Mouse (Mus musculus) testis, postnatal 14 days (tissue): ENCODE measurements around the gene Rpl26.

Source experiments
- DNase-seq: peaks from one replicate; pipeline ENCODE4 v3.0.0; 2021; ENCODE audit warnings: low spot score

The Rpl26 gene

DNA sequence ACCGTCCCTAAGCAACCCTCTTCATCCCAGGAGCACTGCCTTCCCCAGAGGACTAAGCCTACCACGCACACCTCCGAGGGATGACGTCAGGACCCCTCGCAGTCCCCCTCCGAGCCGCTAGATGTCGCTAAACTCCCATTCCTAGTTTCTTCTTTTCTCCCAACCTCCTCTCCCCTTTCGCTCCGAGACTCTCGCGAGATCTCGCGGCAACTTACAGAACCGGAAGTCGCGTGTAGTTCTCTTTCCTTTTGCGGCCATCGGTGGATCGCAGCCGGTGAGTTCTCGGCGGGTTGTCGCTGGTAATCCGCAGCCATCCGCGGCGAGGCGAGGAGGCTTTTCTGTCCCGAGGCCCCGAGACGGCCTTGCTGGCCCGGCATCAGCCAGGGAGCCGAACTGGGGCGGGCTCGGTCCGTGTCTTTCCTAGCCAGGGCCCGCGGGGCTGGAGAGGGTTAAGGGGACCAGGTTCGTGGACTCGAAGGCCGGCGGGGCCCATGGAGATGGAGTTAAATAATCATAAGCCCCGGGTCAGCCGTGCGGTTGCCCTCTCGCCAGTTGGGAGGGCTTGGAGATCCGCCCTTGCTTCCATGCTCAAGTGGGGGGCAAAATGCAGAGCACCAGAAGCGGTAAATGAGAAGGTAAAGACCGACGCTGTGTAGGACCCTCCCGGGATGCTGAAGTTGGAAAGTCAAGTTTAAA lies at the start of gene Rpl26:
Gene Rpl26, plus strand, starts transcription at position 233 of the 696 bp plus-strand sequence.
- peak; percentile 98 for DNase-seq

DNA sequence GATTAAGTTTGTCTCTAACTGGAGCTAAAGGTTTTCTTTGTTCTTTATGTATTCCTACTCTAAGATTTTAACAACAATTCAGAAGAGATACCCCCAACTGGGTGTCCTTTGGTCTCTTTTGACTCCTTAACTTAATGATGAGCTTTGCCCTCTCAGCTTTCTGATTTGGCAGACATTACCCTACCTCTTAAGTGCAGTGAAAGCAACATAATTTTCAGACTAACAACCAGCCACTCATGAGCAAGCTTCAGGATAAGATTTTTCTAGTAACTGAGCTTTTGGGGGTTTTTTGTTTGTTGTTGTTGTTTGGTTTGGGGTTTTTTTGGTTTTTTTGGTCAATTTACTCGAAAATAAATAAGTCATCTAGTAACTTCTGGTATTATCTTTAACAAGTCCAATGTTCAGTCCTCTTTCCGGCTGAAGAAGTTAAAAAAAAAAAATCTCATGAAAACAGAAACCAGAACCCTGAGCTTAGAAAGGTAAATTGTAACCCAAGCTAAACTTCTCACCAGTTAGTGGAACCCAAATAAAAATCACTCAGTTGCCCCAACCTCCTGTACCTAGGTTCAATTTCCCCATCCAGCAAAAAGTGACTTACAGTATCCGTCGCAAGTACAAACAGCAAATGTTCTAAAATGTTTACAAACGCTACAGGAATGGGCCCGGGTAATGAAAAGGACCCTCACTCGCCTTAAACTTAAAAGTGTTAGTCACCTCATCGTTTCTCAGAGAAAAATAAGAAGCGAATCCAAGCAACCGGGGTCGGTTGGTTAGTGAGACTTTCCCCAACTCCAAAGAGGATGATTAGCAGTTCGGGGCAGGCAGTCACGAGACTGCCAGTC lies 49.5 kb upstream of the Rpl26 start:
- no peak for DNase-seq

DNA sequence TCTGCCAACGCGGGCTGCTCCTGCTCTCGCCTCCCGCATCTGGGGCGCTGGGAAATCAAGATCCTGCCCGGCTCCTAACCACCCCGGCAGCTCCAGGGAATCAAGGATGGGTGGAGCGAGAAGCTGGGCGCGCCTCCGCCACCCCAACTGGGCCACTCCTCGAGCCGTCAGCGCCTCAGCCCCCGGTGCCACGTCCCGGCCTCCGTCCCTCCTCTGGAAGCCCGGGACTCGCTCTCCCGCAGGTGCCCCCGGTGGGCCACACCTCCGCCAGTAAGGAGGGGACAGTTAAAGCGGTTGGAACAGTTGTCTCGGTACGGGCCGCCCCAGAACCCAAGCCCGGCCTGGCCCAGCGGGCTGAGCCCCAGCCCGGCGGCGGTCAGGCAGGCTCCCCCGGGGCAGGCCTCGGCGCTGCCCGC lies 48.9 kb upstream of the Rpl26 start:
- peak; percentile 83 for DNase-seq

DNA sequence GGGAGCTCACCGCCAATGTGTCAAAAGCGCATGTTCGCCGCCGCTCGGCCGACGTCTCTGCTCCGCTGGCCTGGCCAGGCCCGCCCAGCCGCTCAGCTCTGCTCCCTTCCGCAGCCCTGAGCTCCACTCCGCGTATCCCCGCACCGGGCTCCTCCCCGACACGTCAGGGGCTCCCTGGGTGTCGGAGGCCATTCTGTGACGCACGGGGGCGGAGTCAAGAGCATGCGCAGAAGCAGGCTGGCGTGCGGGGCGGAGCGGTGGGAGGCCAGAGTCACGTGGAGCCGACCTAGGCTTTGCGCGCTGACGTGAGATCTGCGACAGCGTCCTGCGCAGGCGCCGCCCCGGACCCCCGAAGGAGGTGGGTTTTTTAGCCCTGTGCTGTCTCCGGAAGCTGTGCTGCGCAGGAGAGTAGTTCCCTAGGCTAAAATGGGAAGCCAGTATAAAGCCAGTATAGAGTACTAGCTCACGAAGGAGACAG lies 48.4 kb upstream of the Rpl26 start:
- peak; percentile 100 for DNase-seq

DNA sequence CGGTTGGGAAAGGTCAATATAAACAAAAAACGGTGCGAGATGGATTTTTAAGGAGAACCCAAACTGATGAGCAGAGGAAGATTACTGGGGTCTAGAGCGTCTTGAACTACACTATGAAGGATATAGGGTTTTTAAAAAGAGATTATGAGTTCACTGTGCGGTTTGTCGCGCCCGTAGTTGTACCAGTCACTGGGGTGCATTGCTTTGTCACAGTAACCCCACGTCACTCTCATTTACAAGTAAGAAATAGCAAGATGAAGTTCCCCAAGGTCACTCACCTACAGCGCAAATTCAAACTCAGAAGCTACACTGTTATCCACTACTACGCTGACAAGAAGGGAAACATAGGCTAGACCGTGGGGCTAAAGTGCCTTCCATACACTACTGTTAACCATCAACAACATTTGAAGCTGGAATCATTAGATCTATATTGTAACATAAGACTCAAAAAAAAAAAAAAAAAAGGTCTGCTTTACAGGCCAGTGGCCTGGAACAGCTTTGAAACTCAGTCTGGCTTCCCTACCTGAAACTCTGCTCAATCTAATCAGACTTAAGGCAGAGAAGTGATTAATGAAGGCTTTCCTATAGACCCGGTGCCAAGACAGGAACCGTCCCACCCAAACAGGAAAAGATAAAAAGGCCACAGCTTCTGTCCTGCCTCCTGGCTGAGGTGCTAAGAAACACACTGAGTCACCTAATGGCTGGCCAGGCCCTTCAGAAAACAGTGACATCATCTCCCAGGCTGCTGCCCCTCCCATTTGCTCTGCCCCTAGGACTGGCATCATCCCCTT lies 47.6 kb upstream of the Rpl26 start:
- peak; percentile 14 for DNase-seq

DNA sequence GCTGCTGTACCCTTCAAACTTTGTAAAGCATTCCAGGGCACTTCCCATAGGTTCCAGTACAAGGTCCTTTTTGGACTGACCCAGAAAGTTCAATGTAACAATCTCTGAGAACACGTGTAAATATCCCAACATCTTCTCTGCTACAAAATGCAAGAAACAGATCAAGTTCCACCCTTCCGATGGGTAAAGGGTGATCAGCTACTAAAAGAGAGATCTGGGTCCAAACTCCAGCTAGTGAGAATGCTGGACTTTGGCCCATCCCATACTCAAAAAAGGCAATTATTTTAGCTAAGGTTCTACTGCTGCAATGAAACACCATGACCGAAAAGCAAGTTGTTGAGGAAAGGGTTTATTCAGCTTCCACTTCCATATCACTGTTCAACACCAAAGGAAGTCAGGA lies 46.8 kb upstream of the Rpl26 start:
- no peak for DNase-seq

DNA sequence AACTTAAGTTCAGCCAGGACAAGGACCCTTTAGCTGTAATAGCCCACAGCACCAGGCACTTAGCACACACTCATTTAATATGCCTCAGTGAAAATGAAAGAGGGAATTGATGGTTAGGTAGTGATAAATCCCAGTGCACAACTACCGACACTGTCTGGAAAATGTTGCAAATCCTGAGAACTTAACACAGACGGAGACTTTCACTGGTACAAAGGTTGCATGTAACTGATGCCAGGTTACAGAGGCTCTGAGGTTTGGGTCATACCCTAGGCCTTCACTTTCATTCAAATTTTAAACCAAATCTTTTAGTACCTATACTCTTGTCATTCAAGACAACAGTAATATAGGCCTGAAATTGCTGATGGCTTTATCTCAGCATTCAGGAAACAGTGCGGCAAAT lies 44.1 kb upstream of the Rpl26 start:
- DNase-seq: no peak

DNA sequence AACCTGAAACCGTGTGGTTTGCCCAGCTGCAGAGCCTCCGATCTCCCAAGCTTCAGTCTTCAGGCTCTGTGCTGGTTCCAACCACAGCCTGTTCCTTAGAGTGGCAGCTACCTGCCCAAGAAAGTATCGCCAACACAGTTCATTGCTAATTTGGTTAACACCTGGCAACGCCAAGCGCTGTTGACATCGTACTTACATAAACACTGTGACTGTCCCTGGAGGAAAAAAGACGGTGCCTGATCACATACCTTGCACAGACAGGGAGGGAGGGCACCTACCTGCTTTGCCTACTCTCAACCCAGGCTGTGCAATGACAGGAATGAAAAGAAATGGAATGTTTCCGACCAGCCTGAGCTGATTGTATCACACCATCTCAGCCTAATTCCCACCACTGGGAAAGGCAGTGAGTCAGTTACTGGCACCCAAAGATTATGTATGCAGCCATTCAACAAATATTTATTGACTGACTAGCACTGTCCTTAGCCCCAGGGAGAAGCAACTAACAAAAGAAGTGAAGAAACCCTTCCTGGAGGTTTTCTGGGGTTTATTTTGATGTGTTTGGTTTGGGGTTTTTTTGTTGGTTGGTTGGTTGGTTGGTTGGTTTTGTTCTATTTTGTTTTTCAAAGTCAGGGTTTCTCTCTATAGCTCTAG lies 41.3 kb upstream of the Rpl26 start:
- DNase-seq: no peak

DNA sequence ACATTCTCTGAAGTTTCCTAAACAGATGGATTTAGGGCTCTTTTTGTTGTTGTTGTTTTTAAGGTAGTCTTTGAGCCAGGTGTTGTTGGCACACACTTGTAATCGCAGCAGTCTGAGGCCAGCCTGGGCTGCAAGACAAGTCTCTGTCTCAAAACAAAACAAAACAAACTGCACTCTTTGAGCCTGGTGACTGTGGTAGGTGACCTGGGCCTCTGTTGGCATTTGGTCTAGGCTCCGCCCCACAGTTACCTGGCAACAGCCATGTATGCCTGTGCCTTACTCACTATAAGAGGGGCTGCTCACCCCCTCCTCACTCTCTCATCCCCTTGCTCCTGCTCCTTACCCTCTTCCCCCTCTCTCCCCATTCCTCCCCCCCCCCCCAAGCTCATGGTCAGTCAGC lies 39.1 kb upstream of the Rpl26 start:
- DNase-seq: no peak

DNA sequence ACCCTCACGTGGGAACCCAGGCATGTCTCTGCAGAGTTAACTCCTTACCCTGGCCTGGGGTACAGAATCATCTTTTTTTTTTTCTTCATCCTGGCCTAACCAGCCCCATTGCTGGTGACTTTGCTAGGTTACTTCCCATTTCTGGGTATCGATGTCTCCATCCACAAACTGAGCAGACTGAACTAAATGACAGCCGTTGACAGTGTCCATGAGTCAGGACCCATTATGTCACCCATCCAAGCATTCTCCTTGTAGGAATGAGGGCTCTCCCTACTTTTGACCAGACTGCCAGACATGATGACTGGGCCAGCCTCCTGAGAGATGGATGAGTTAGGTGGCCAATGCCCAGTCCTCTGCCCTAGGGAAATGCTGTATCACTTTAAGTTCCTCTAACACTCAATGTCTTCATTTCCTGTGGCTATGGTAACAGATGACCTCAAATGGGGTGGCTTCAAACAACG lies 37.7 kb upstream of the Rpl26 start:
- no peak for DNase-seq

DNA sequence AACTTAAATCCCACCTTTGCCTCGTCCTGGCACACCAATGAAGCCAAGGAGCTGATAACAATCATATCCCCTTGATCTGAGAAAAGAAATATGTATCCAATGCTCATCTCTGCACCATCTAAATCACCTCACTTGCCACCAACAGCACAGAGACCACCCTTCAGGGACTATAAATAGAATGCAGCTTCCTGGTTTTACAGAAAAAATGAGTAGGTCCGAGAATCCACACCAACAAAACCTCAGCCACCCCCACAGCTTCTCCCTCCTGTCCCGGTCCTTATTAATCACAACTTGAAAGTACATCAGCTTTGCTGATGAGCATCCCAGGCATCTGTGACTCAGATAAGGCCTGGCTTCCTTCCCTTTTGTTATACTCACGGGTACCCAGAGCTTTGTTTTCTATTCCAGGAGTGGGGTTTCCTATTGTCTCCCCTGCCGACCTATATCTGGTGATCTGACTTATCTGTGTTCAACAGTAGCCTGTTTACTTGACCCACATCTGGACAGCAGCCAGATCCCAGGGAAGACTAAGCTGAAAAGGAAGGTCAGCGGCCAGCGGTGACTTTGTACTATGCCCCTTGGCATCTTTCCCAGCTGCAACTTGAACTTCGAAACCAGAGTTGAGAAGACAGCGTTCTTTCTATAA lies 36.7 kb upstream of the Rpl26 start:
- peak; percentile 75 for DNase-seq

DNA sequence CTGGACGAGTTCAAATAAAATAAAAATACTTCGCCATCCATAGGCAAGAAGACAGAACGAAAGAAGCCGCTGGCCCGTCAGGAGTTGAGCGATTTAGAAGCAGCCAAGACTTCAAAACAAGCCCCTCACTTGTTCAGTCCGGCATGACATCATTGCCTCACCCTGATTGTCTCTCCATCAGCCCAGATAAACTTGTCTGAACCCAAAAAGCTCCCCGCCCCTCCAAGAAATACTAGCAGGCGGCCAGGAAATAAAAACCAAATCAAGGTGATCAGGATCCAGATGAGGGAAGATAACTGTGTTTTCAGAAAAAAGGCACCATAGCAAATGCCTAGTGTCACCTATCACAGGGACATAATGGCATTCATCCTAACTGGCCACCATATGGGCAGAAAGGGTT lies 30.1 kb upstream of the Rpl26 start:
- DNase-seq: no peak

DNA sequence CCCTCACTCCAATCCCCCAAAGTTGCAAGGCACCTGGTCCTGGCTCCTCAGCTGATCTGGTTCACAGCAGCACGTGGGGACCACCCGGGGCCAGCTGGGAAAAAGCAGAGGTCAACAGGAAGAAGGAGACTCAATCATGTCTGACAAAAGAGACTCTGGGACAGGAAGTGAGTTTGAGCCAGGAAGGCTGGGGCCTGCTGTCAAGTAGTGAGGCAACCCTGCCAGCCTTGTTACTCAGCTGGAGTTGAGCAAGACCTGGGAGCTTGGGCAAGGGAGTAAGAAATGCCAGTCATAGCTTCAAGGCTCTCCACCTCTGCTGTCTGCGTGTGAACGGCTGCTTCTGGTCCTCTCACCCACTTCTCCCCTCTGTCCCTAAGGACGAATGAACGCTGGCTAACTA lies 29.6 kb upstream of the Rpl26 start, which contains the start of gene Ndel1:
Gene Ndel1, minus strand, starts transcription at position 111 of the 400 bp plus-strand sequence.
- DNase-seq: no peak

DNA sequence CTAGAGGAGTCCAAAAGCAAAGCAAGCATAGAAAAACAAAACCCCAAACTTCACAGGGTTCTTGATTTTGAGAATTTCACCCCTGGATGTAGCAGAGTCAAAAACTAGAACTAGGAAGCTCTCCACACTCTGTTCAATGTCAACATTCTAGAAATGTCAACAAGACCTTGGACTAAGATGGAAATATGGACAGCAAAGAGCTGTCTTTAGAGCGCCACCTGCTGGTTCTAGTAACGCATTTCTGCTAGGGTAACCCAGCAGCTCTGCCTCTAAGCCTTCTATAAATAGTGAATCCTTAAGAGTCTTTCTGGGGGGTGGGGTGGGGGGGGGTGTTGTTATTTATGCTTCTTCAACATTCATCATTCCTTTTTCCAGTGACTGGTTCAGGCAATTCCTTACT lies 26.5 kb upstream of the Rpl26 start:
- DNase-seq: no peak

DNA sequence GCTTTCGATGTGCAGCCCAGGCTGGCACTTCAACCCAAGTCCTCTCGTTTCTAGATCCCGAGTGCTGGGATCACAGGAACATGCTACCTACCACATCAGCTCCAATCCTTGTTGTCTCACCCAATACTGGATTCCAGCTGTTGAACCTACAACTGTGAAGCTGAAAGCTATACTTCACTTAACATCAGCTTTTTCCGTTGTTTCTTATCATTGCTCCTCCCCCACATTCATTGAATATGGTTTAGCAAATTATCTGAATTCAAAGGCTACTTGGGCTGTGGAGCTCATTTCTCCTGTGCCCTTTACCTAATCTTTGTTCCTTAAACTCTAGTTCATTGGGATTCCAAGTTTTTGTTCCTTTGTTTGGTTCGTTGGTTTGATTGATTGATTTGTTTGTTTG lies 22.6 kb upstream of the Rpl26 start:
- DNase-seq: no peak

DNA sequence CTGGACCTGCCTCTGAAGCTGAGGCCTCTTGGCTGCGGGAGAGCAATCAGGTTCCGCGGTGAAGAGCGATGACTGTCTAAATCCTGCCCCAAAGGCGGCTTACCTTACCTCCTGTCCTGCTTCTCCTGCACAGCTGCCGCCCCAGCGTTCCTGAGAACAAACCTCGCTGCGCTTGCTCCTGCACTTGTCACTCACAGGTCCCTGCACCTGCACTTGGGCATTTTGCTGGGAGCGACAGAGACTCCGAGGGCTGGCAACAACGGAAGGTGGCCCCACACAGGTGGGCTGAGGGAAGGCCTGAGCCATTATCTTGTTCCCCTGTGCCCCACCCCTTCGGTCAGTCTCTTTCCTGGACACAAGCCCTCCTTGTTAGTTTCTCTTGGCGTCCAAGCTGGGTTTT lies 19.3 kb upstream of the Rpl26 start:
- no peak for DNase-seq

DNA sequence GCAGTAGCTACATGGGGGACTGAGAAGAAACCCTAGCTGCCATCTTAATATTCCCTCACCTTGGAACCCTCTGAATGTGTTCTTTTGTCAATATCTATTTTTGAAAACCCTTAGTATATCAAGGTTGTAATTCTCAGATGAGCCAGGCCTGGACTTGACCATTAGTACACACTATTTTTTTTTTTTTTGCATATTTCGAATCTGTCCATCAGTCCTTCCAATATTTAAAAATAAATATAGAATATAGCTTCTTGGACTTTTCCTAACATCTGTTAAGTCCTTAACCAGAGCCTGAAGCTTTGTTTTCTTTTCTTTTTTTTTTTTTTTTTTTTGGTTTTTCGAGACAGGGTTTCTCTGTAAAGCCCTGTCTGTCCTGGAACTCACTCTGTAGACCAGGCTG lies 17.5 kb upstream of the Rpl26 start:
- DNase-seq: no peak

DNA sequence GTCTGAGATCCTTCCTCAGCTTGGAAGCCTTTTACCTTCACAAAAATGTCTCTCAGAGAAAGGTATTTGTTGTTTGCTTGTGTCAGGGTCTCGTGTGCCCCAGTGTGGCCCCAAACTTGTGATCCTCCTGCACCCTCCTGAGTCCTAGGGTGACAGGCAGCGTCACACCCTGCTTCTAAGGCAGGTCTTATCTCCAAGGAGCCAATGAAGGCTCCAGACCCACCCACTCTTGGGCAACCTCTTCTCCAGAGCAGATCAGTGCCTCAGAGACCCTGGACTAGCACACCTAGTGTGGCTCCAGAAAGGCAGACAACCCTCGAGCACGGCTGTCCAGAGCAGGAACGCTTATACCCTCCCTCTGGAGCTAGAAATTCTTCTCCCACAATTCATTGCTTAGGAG lies 17.0 kb upstream of the Rpl26 start:
- no peak for DNase-seq

DNA sequence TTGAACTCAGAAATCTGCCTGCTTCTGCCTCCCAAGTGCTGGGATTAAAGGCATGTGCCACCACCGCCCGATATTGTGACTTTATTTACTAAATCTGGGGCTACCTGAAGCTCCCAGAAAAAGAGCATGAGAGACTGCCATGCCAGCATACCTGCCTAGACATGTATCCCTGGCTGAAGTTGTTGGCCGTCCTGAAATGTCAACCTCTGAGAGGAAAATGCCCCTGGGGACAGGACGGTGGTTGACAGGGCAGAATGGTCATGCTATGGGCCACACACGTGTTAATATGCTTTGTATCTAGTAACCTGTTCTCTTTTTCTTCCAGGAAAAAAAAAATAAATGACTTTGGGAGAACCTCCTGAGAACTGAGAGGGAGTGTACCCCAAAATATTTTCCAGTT lies 15.3 kb upstream of the Rpl26 start:
- DNase-seq: no peak

DNA sequence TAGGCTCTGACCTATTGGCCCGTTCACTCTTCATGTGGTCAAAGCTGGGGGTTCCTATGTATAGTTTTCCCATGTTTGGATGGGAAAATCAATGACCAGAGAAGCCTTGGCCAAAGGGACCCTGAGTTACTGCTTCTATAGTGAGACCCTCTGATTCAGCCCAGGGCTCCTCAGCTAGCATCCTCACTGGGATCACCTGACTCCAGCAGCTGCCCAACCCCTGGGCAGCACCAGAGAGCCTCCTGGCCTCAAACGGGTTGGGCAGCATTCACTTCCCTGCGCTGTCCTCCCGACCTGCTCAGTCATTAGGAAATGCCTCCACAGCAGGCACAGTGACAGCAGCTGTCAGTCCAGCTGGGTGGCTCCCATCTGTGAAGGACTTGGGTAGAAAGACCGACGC lies 13.1 kb upstream of the Rpl26 start, which contains the start of gene Rnf222:
Gene Rnf222, plus strand, starts transcription at position 301 of the 400 bp plus-strand sequence.
- DNase-seq: no peak

DNA sequence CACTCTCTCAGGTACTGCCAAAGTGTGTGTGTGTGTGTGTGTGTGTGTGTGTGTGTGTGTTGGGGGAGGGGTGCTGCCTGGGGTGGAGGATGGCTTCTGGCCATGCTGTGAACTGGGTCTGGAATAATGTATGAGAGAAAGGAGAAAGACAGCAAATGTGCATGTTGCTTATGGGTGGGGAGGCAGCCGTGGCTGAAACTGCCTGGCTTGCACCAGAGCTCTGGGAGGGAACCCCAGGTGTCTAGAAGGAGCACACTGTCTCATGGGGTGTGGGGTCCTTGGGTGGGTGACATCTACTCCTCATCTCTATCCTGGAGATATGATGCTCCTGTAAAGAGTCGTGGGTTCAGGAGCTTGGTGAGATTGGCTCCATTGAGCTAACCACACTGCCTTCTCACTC lies 12.7 kb upstream of the Rpl26 start:
- DNase-seq: no peak
